ENCODE assay signal across 7 mouse cellular contexts in the genomic region with DNA sequence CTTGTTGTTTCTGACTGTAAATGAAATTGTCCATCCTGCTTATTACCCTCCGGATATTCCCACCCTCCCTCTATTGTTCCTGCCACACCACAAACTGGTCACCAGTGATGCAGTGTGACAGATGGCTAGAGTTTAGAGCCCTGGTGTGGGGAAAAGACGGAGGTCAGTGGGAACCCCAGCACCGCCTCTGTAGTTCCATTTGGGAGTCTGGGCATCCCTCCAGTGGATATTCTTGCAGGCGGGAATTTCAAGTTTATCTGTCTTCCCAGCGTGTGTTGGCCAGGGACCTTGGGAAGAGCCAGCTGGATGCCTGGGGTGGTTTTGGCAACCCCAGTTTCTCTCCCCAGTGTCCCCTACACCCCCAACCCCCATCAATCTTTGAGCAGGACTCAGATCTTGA. TPM values are rescaled to one million over a fixed set of nuclear protein-coding genes. Genes with fewer than 3 reads are reported as not detected.
DNase-seq lines count a peak whose midpoint lies in the region; ATAC-seq and TF ChIP-seq lines count a peak whose summit lies in the region.

No protein-coding gene starts in this region.

- H3K27me3 ChIP-seq in liver, embryonic 12.5 days (replicated peaks): peaks cover 43% of the 10 kb centered on the region
- H3K27me3 ChIP-seq in stomach, embryonic 14.5 days (ENCODE audit: control insufficient read depth, insufficient read depth, low read length): no peaks in the 10 kb centered on the region

- peaks cover 5% of the 10 kb centered on the region for H3K4me1 ChIP-seq in cortical plate, adult 2 months (ENCODE audit: control insufficient read depth, insufficient read depth, low read length)
- no peaks in the 10 kb centered on the region; the same call in 1 of the 2 replicates for H3K4me1 ChIP-seq in liver, embryonic 12.5 days
- peaks cover 11% of the 10 kb centered on the region; the same call in 1 of the 2 replicates for H3K4me1 ChIP-seq in stomach, embryonic 14.5 days (ENCODE audit: control insufficient read depth, insufficient read depth, low read length)

- DNase-seq in ovary, postnatal 36 days (ENCODE audit: low spot score): peak; percentile 16
- no peak for DNase-seq in ovary, postnatal 10 days (ENCODE audit: low spot score)
- DNase-seq in heart, postnatal 10 days: peak; percentile 55 to 67
- DNase-seq in c-Kit-positive CD71-positive TER-119-positive erythroid progenitor cells, embryonic 14.5 days (ENCODE audit: low spot score): no peak

- H3K9ac ChIP-seq in liver, embryonic 12.5 days: 0 out of 2 replicates have a peak overlapping the region, but pooled peaks have one; percentile 14
- peak overlapping the region; percentile 39 for H3K9ac ChIP-seq in stomach, embryonic 14.5 days (replicated peaks; ENCODE audit: low read depth, low read length)

- no peaks in the 10 kb centered on the region for H3K36me3 ChIP-seq in liver, embryonic 12.5 days
- H3K36me3 ChIP-seq in stomach, embryonic 14.5 days (ENCODE audit: control insufficient read depth, insufficient read depth, low read length): no peaks in the 10 kb centered on the region

- intact Hi-C loops in heart, postnatal 10 days (cut with DNase I): loop anchor here (10.0 kb wide), 1 partner anchor 180 kb away; a partner anchor contains a TSS

- 46% methylated on average over 5 of the region's 5 CpGs for WGBS in liver, embryonic 12.5 days (ENCODE audit: insufficient replicate concordance)
- 36% methylated on average over 5 of the region's 5 CpGs for WGBS in stomach, embryonic 14.5 days

- peak overlapping the region; percentile 74 for H3K4me3 ChIP-seq in cortical plate, adult 2 months (ENCODE audit: insufficient read depth, low read length)
- H3K4me3 ChIP-seq in liver, embryonic 12.5 days: peak overlapping the region; percentile 46
- peak overlapping the region; percentile 53 for H3K4me3 ChIP-seq in stomach, embryonic 14.5 days (ENCODE audit: low read depth, low read length)

- no peak overlapping the region for H3K27ac ChIP-seq in cortical plate, adult 2 months (ENCODE audit: insufficient read depth, low read length)
- no peak overlapping the region for H3K27ac ChIP-seq in liver, embryonic 12.5 days
- peak overlapping the region; percentile 72 for H3K27ac ChIP-seq in stomach, embryonic 14.5 days (ENCODE audit: low read length)

- peak overlapping the region; percentile 56 for H3K4me2 ChIP-seq in liver, embryonic 12.5 days
- H3K4me2 ChIP-seq in stomach, embryonic 14.5 days (replicated peaks; ENCODE audit: low read depth, low read length): peak overlapping the region; percentile 66

- no peaks in the 10 kb centered on the region for H3K9me3 ChIP-seq in liver, embryonic 12.5 days (replicated peaks)
- no peaks in the 10 kb centered on the region for H3K9me3 ChIP-seq in stomach, embryonic 14.5 days (ENCODE audit: control insufficient read depth, low read depth, low read length)

- no peak for TF ChIP-seq CTCF in cortical plate, adult 2 months (IDR thresholded peaks at IDR 0.05; ENCODE audit: extremely low read depth, insufficient read depth, low read length)

- no peak for TF ChIP-seq POLR2A in cortical plate, adult 2 months (IDR thresholded peaks at IDR 0.05; ENCODE audit: extremely low read depth, insufficient read depth, low read length)

- no peak for ATAC-seq in liver, embryonic 12.5 days
- no peak for ATAC-seq in stomach, embryonic 14.5 days (ENCODE audit: insufficient number of reproducible peaks, insufficient read depth, low FRiP score, low read depth)

RNA-seq across cellular contexts. Expression of a gene that starts 0.7 kb away (rescaled TPM):
- polyA plus RNA-seq in cortical plate, adult 2 months (2012; rRNA removed): 13.8 and 14.8 TPM in 2 replicates
- 10 to 100 TPM; 15.8 to 18.5 TPM for total RNA-seq in heart, postnatal 10 days (2021)
- 5.1 and 5.4 TPM in 2 replicates for polyA plus RNA-seq in liver, embryonic 12.5 days (2016; fragmentation: Nextera tagmentation; extraction: Ambion mirVana)
- polyA plus RNA-seq in stomach, embryonic 14.5 days (2014; fragmentation: Nextera tagmentation; extraction: Ambion mirVana): 37.7 and 39.6 TPM in 2 replicates

RNA-seq across cellular contexts. Expression of a gene that starts 14.0 kb away (rescaled TPM):
- polyA plus RNA-seq in cortical plate, adult 2 months (2012; rRNA removed): 39.2 and 42.2 TPM in 2 replicates
- 10 to 100 TPM; 20.5 to 24.1 TPM for total RNA-seq in heart, postnatal 10 days (2021)
- 12.9 and 16.6 TPM in 2 replicates for polyA plus RNA-seq in liver, embryonic 12.5 days (2016; fragmentation: Nextera tagmentation; extraction: Ambion mirVana)
- 31.9 and 34.0 TPM in 2 replicates for polyA plus RNA-seq in stomach, embryonic 14.5 days (2014; fragmentation: Nextera tagmentation; extraction: Ambion mirVana)

Comparison
In these comparisons a context has a peak if more than half of its experiments do, and no peak if none do; other contexts are left out.
1. DNase-seq: peak in ovary, postnatal 36 days (single experiment) and heart, postnatal 10 days (2 of 2); none in ovary, postnatal 10 days (single experiment) and c-Kit-positive CD71-positive TER-119-positive erythroid progenitor cells, embryonic 14.5 days (single experiment).
2. Peak in every context shown above with its lines, with median percentiles within 50 percentile points of each other: H3K4me3 ChIP-seq.